Mouse (Mus musculus): ENCODE data around the gene Pcsk6.

GRCm38 (mm10) chr7:66083757-66084156 is 222.2 kb downstream of the Pcsk6 start:
- TF ChIP-seq CTCF (IDR thresholded peaks at IDR 0.05; ENCODE audit: low read depth) = no peak
- no peak for TF ChIP-seq EP300 (IDR thresholded peaks at IDR 0.05; ENCODE audit: low read depth)

Data from liver, embryonic 14.5 days (tissue).